8 mouse cellular contexts compared by ENCODE assay signal in genomic region chr6:119449060-119449499, GRCm38 (mm10). TPM values are rescaled to one million over a fixed set of nuclear protein-coding genes. Genes with fewer than 3 reads are reported as not detected.
DNase-seq lines count a peak whose midpoint lies in the region; ATAC-seq and TF ChIP-seq lines count a peak whose summit lies in the region.

No protein-coding gene starts in this region.

- H3K9ac ChIP-seq in heart, postnatal 0 days (replicated peaks; ENCODE audit: low read depth, low read length): peak overlapping the region; percentile 22; the same call in 1 of the 2 replicates

- H3K27me3 ChIP-seq in heart, postnatal 0 days (ENCODE audit: control insufficient read depth, insufficient read depth, low read length): no peaks in the 10 kb centered on the region

- no peak overlapping the region for H3K27ac ChIP-seq in heart, postnatal 0 days (ENCODE audit: low read depth)

- peak; percentile 59 for TF ChIP-seq CTCF in heart, postnatal 0 days (IDR thresholded peaks at IDR 0.05; ENCODE audit: low read depth)

- WGBS in heart, postnatal 0 days: 4% methylated on average over 20 of the region's 23 CpGs

- H3K36me3 ChIP-seq in heart, postnatal 0 days (replicated peaks; ENCODE audit: control insufficient read depth, insufficient read depth, low read length): no peaks in the 10 kb centered on the region

- H3K4me1 ChIP-seq in heart, postnatal 0 days (ENCODE audit: control insufficient read depth, insufficient read depth): 0 out of 2 replicates have a peak, but pooled peaks cover 8% of the 10 kb centered on the region

- H3K4me2 ChIP-seq in heart, postnatal 0 days (ENCODE audit: low read depth, low read length): peak overlapping the region; percentile 61

- intact Hi-C loops in left cerebral cortex, postnatal 36 days (cut with DNase I): no loop called here

- ATAC-seq in heart, postnatal 0 days (ENCODE audit: insufficient read depth, low read depth): peak; percentile 63

- no peak for TF ChIP-seq EP300 in heart, postnatal 0 days (IDR thresholded peaks at IDR 0.05; ENCODE audit: low read depth)

- peak; percentile 37 for DNase-seq in 3T3-L1 (ENCODE audit: low read depth, low spot score)
- DNase-seq in ES-CJ7 (ENCODE audit: low read depth, low spot score): peak; percentile 95
- DNase-seq in embryo, embryonic 9.5 days (ENCODE audit: extremely low spot score): peak; percentile 67
- DNase-seq in heart, postnatal 0 days (ENCODE audit: low spot score): peak; percentile 78
- peak; percentile 83 to 92 for DNase-seq in kidney, postnatal 36 days
- DNase-seq in mesoderm, embryonic 11.5 days (ENCODE audit: low read depth, low spot score): peak; percentile 65
- DNase-seq in testis, postnatal 10 days (ENCODE audit: low spot score): peak; percentile 88
- no peak for DNase-seq in left cerebral cortex, postnatal 36 days (ENCODE audit: low spot score in 2 of 2)

- peak overlapping the region; percentile 38 for H3K4me3 ChIP-seq in heart, postnatal 0 days (ENCODE audit: low read depth, low read length)

- H3K9me3 ChIP-seq in heart, postnatal 0 days (replicated peaks; ENCODE audit: control insufficient read depth, low read length): no peaks in the 10 kb centered on the region

RNA-seq across cellular contexts. Expression of gene Fbxl14, which starts 30.4 kb away (rescaled TPM):
- total RNA-seq in heart, postnatal 0 days (2014; rRNA removed; ENCODE audit: low replicate concordance): 40.1 and 43.3 TPM in 2 replicates
- 2.2 TPM in 2 replicates for polyA plus RNA-seq in heart, postnatal 0 days (2015; fragmentation: Nextera tagmentation; extraction: Ambion mirVana)
- total RNA-seq in left cerebral cortex, postnatal 36 days (2021): 10 to 100 TPM; 31.8 to 35.5 TPM

RNA-seq across cellular contexts. Expression of gene Adipor2, which starts 31.6 kb away (rescaled TPM):
- 55.0 and 62.5 TPM in 2 replicates for total RNA-seq in heart, postnatal 0 days (2014; rRNA removed; ENCODE audit: low replicate concordance)
- polyA plus RNA-seq in heart, postnatal 0 days (2015; fragmentation: Nextera tagmentation; extraction: Ambion mirVana): 42.4 and 42.9 TPM in 2 replicates
- 10 to 100 TPM; 38.4 to 39.3 TPM for total RNA-seq in left cerebral cortex, postnatal 36 days (2021)

Comparison
In these comparisons a context has a peak if more than half of its experiments do, and no peak if none do; other contexts are left out.
1. DNase-seq: peak in 3T3-L1 (single experiment), ES-CJ7 (single experiment), embryo, embryonic 9.5 days (single experiment), heart, postnatal 0 days (single experiment), kidney, postnatal 36 days (2 of 2), mesoderm, embryonic 11.5 days (single experiment) and testis, postnatal 10 days (single experiment); none in left cerebral cortex, postnatal 36 days (0 of 2).